Mouse (Mus musculus) heart, adult 18-20 months (tissue): ENCODE data around the gene Cep70. TPM values are rescaled to one million over a fixed set of nuclear protein-coding genes. Genes with fewer than 3 reads are reported as not detected.

ENCODE experiments used
- DNase-seq, 2 experiments: peaks; one replicate each; pipeline ENCODE4 v3.0.0; 2021 to 2022; ENCODE audit warnings: mixed read lengths in 1 of 2
- total RNA-seq, 2 experiments: library from RNA; stranded (reverse); gene quantifications; 2 replicates each; pipeline ENCODE4 v1.2.3; 2021

Cep70 gene
- total RNA-seq, 2 experiments from 2014 or later = 6.8 to 7.3 TPM

DNA sequence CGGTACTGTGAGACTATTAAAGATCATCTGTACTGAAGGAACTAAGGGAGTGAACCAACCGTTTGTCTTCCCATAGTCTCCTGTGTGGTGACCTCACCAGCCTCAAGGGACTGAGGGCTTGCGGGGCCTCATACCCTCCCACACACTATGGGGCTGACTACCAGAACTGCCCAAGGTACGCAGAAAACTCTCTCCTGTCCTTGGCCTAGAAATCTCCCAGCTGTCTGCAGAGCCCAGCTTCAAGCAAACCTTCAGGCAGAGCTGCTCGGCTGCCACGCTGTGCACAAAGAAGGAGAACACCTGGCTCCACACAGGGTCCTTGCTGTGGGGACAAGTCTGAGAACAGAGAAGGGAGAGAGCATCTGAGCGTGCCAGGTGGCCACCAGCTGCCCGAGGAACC lies 76.8 kb downstream of the Cep70 start:
- no peak for DNase-seq

DNA sequence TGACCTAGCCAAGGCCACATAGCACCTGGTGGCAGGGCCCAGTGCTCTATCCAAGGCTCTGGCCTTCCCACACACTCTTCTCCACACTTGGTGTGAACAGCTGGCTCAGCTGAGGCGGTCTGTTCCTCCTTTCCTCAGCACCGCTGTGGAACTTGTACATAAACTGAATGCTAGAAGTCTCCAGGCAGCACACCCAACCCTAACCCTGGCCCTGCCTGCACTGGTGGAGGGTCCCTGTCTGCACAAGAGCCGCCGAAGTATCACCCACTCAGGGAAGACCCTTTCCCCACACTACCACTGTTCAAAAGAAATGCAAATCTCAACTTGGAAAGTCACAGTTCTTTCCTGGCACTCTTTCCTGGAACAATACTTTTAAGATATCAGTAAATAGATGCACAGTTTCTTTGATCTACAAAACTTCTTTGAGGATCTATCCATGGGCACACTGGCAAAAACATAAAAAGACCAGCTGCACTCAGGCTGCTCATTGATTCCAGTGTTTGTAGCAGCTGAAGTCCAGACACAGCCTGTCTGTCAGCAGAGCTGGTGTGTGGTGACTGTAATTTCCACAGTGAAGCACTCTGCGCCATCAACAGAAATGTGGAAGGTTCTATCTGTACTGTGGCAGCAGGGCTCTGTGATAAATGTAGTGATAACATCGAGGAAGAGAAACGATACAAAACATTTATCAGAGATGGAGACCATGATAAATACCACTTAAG lies 82.2 kb downstream of the Cep70 start:
- DNase-seq = no peak

DNA sequence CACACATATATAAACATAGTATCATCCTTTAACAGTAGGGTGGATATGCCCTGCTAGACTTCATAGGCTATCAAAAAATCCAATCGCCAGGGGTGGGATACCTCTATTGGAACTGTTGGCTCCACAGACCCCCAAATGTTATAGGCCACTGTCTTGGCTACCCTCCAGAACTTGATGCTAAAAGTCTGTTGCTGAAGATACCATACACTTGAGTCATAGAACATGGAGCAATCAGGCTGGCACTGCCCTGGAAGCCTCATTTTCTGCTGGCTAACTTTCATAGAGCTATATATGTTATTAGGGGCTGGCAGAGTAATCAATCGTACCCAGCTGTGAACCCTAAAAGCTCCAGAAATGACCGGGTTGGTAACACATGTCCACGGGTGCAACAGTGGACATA lies 82.8 kb downstream of the Cep70 start:
- no peak for DNase-seq

DNA sequence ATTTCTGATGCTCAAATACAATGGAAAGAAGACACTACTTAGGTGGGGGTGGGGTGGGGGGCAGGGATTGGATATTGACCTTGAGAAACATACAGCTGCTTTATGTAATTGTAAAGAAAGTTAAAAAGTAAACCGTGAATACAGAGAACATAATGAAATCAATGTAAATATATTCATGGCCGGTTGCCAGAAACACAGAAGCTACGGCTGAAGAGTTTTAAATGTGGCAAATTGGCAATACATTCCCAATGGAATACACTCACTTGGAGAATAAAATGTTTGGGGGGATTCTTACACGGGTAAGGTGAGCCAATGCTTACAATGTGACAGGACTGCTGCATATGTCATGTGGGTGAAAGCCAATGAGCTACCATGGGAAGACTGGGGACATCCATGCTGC lies 83.7 kb downstream of the Cep70 start:
- DNase-seq = no peak

DNA sequence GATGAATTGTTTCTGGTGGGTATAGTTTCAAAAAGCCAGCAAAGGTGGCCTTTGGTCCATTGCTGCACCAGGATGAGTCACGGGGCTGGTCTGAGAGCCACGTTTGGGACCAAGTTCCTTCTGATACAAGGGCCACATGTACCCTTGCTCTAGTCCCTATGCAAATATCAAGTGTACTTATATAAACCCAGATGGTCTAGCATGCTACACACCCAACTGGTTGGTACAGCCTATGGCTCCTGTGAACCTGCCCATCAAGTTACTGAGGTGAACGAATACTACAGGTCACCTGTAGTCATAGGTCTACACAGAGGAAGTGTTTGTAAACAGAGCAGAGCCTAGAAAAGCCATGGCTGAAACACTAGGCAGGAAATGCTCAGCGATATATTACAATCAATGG lies 93.4 kb downstream of the Cep70 start:
- DNase-seq = no peak

DNA sequence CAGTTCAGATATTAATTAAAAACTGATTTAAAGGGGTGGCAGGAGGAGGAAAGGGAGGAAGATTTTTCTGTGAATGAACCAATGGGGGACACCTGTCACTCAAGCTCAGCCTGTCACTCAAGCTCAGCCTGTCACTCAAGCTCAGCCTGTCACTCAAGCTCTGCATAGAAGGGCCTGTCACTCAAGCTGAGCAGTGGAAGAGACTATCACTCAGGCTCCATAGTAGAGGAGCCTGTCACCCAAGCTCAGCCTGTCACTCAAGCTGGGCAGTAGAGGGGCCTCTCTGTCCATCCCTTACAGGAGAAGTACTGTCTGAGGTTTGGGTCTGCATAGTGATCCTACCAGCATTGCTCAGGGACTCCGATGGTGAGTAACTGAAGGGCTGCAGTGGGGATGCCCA lies 95.1 kb downstream of the Cep70 start:
- DNase-seq = no peak

DNA sequence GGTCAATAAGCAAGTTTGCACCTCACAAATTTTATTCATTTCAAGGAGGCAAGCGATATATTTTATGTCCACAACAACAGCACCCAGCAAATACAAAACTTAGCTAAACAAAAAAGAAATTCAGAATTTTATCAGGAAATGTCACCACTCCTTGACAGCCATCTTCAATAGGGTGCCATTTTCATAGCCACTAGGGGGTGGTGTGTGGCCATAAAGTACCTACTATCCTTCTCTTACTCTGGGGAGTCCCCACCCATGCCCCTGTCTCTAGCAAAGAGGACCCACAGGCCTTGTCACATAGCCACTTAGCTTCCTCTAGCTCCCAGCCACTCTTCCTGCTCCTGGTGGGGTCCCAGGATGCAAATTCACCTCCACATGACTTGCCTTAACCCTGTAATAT lies 96.0 kb downstream of the Cep70 start:
- no peak for DNase-seq

DNA sequence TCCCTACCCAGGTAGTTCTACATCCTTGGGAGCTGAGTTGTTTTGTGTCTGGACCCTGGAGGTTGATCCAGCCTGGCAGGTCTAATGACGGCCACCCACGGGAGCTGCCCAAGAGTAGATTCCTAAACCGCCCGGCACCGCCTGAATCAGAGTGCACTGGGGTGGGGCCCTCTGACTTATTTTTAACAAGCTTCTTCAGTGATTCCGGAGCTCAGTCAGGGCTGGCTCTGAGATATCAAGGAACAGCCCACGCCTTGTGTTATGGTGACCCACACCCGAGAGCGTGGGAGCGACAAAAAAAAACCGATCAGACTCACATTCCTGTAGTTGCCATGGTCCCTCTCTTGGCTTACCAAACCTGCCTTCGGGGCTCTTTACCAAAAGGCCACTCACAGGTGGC lies 97.0 kb downstream of the Cep70 start:
- DNase-seq = peak in 1 of 2 experiments; percentile 10

DNA sequence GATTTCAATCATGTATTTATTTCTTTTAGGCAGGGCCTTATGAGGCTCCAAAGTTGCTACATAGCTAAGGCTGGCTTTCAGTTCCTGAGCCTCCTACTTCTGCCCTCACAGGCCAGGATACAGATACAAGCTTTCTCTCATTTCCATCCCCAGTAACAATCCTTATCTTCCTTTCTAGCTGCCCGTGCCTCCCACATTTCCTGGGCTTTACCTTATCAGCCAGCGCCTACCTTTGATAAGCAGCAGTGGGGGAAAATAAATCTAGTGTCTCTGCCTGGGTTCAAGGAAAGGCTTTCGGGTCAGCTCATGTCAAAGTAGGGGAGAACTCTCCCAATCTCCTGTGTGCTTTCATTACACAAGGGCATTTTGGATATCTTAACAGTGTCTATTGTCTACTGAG lies 98.4 kb downstream of the Cep70 start:
- DNase-seq = no peak

DNA sequence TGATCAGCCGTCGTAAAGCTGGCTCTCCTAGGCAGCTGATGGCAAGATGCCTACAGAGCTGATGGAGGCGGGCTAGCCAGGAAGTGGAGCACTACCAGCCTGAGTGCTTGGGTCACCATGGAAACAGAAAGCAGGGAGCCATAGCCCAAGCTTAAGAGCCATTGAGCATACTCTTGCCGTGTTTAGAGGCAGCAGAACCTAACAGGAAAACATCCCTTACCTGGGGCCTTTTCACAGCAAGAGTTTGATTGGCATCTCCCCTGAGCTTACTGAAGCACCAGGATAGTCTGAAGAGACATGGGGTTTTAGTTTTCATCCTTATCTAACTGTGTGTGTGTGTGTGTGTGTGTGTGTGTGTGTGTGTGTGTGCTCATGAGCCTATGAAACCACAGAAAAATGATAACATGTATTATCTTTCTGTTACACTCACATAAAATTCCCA lies 102.2 kb downstream of the Cep70 start:
- no peak for DNase-seq

Other genes with a start within 250 kb of the Cep70 start
- gene Gm1123, start 207.7 kb upstream of the Cep70 start, total RNA-seq = under 1 TPM in 1 of 2 experiments, not detected in 1; 0.18 TPM
- 10 to 100 TPM in 1 of 2 experiments, 1 to 10 TPM in 1; 9.4 to 10.7 TPM for gene Pik3cb, start 102.7 kb upstream of the Cep70 start, total RNA-seq
- gene Faiml, start 6.1 kb upstream of the Cep70 start, total RNA-seq = not detected
- under 1 TPM; 0.36 to 0.40 TPM for gene Esyt3, start 115.2 kb downstream of the Cep70 start, total RNA-seq
- gene Mras, start 194.0 kb downstream of the Cep70 start, total RNA-seq = 1 to 10 TPM; 6.2 to 7.1 TPM
- gene Nme9, start 208.1 kb downstream of the Cep70 start, total RNA-seq = under 1 TPM in 1 of 2 experiments, not detected in 1; 0.85 TPM